Mouse (Mus musculus) midbrain, embryonic 15.5 days (tissue): Measurements from ENCODE around the gene Mcam. TPM values are rescaled to one million over a fixed set of nuclear protein-coding genes. Genes with fewer than 3 reads are reported as not detected.

ENCODE experiments used
- ATAC-seq: fragments of 200-750 bp; cut with Nextera tagmentation; replicated peaks from 2 replicates; pipeline ENCODE4 v1.8.0; 2017; ENCODE audit warnings: moderate TSS enrichment
- H3K27ac ChIP-seq: fragments of 300-500 bp; sonication (generic); 2 replicates; pipeline ENCODE4 v1.5.1; 2015; ENCODE audit warnings: mild to moderate bottlenecking, inconsistent platforms
- H3K27me3 ChIP-seq: fragments of 300-500 bp; sonication (generic); replicated peaks from 2 replicates; pipeline ENCODE4 v1.6.1; 2015; ENCODE audit warnings: inconsistent platforms
- H3K36me3 ChIP-seq: fragments of 300-500 bp; sonication (generic); replicated peaks from 2 replicates; pipeline ENCODE4 v1.6.1; 2015; ENCODE audit warnings: inconsistent platforms
- H3K4me1 ChIP-seq: fragments of 300-500 bp; sonication (generic); 2 replicates; pipeline ENCODE4 v1.6.1; 2015; ENCODE audit warnings: inconsistent platforms
- H3K4me2 ChIP-seq: fragments of 300-500 bp; sonication (generic); 2 replicates; pipeline ENCODE4 v1.6.1; 2015; ENCODE audit warnings: inconsistent platforms, mild to moderate bottlenecking, moderate library complexity
- H3K4me3 ChIP-seq: fragments of 300-500 bp; sonication (generic); 2 replicates; pipeline ENCODE4 v1.5.1; 2015; ENCODE audit warnings: mild to moderate bottlenecking, inconsistent platforms
- H3K9ac ChIP-seq: fragments of 300-500 bp; sonication (generic); 2 replicates; pipeline ENCODE4 v1.6.1; 2015; ENCODE audit warnings: mild to moderate bottlenecking, inconsistent platforms
- H3K9me3 ChIP-seq: fragments of 300-500 bp; sonication (generic); 2 replicates; pipeline ENCODE4 v1.6.1; 2016; ENCODE audit warnings: inconsistent platforms
- WGBS: fragments of 180-500 bp; shearing (Covaris S2); methylation state at CpG from one replicate; pipeline ENCODE4 v1.1.7; 2015; ENCODE audit warnings: mixed read lengths; 5-methylcytosine and 5-hydroxymethylcytosine counted together
- polyA plus RNA-seq: library from polyadenylated mRNA; unstranded; fragments of >200 nt; fragmentation: Nextera tagmentation; extraction: Ambion mirVana; gene quantifications from 2 replicates; pipeline ENCODE4 v1.2.1, GENCODE M21; 2015

The Mcam gene
- polyA plus RNA-seq, 1 experiment from 2014 or later: 11.9 TPM

- no peak for ATAC-seq
- WGBS: 87% methylated on average over 3 of the region's 3 CpGs
- no peak overlapping the region for H3K4me2 ChIP-seq
- no peaks in the 10 kb centered on the region for H3K27me3 ChIP-seq
- H3K9me3 ChIP-seq: no peaks in the 10 kb centered on the region
- no peak overlapping the region for H3K9ac ChIP-seq
- no peak overlapping the region for H3K27ac ChIP-seq
- H3K4me3 ChIP-seq: no peak overlapping the region
- H3K36me3 ChIP-seq: 0 out of 2 replicates have a peak, but pooled peaks cover 2% of the 10 kb centered on the region
- peaks cover 9% of the 10 kb centered on the region for H3K4me1 ChIP-seq
These were observed 58.0 kb downstream of the Mcam start for GRCm38 (mm10) chr9:44192312-44192711.

Other genes starting within 250 kb of the Mcam start
- gene Thy1, start 91.1 kb upstream of the Mcam start, polyA plus RNA-seq: 1.0 and 1.6 TPM in 2 replicates
- 5.9 and 9.6 TPM in 2 replicates for gene Usp2, start 67.4 kb upstream of the Mcam start, polyA plus RNA-seq
- gene Mfrp, start 32.7 kb upstream of the Mcam start, polyA plus RNA-seq: 0.08 and 0.13 TPM in 2 replicates
- gene C1qtnf5, start 27.2 kb upstream of the Mcam start, polyA plus RNA-seq: 2.9 and 4.1 TPM in 2 replicates
- gene Gm49380, start 21.0 kb upstream of the Mcam start, polyA plus RNA-seq: 0.13 and 0.25 TPM in 2 replicates
- 29.2 and 32.4 TPM in 2 replicates for gene Rnf26, start 21.0 kb upstream of the Mcam start, polyA plus RNA-seq
- 24.4 and 26.2 TPM in 2 replicates for gene Cbl, start 99.6 kb downstream of the Mcam start, polyA plus RNA-seq
- gene Ccdc153, start 106.2 kb downstream of the Mcam start, polyA plus RNA-seq: 0.61 TPM in 1 of 2 replicates, not detected in the other
- gene Pdzd3, start 117.0 kb downstream of the Mcam start, polyA plus RNA-seq: 0.44 and 0.96 TPM in 2 replicates
- gene Nlrx1, start 134.1 kb downstream of the Mcam start, polyA plus RNA-seq: 4.8 and 5.1 TPM in 2 replicates
- 30.4 and 31.1 TPM in 2 replicates for gene Abcg4, start 154.1 kb downstream of the Mcam start, polyA plus RNA-seq
- 28.4 and 30.5 TPM in 2 replicates for gene Hinfp, start 171.2 kb downstream of the Mcam start, polyA plus RNA-seq
- 27.3 and 30.6 TPM in 2 replicates for gene C2cd2l, start 185.8 kb downstream of the Mcam start, polyA plus RNA-seq
- 36.5 and 36.9 TPM in 2 replicates for gene Dpagt1, start 191.6 kb downstream of the Mcam start, polyA plus RNA-seq
- 121 and 132 TPM in 2 replicates for gene H2afx, start 200.2 kb downstream of the Mcam start, polyA plus RNA-seq
- 63.1 and 65.6 TPM in 2 replicates for gene Hmbs, start 209.8 kb downstream of the Mcam start, polyA plus RNA-seq
- 43.3 and 45.7 TPM in 2 replicates for gene Vps11, start 227.2 kb downstream of the Mcam start, polyA plus RNA-seq
- gene Hyou1, start 245.0 kb downstream of the Mcam start, polyA plus RNA-seq: 28.1 and 29.7 TPM in 2 replicates